Mouse (Mus musculus) testis, adult 2 months (tissue): Measurements from ENCODE around the gene Zbp1.

Source experiments
- CTCF ChIP-seq: fragments of 200-500 bp; IDR thresholded peaks from 2 replicates; pipeline ENCODE4 v1.5.1; 2012; ENCODE audit warnings: low read depth, mild to moderate bottlenecking, inconsistent platforms, low read length, moderate library complexity; ENCODE audit not compliant: control insufficient read depth, insufficient read depth, insufficient replicate concordance
- POLR2A ChIP-seq: fragments of 200-500 bp; IDR thresholded peaks from 2 replicates; pipeline ENCODE4 v1.6.1; 2012; ENCODE audit warnings: low read depth, mild to moderate bottlenecking, inconsistent platforms, low read length, moderate library complexity; ENCODE audit not compliant: control insufficient read depth

GRCm38 (mm10) chr2:173243616-173244015 lies 24.9 kb upstream of the Zbp1 start:
- TF ChIP-seq POLR2A (no peak), CTCF (no peak)
